13 mouse cellular contexts compared by ENCODE assay signal in the genomic region with DNA sequence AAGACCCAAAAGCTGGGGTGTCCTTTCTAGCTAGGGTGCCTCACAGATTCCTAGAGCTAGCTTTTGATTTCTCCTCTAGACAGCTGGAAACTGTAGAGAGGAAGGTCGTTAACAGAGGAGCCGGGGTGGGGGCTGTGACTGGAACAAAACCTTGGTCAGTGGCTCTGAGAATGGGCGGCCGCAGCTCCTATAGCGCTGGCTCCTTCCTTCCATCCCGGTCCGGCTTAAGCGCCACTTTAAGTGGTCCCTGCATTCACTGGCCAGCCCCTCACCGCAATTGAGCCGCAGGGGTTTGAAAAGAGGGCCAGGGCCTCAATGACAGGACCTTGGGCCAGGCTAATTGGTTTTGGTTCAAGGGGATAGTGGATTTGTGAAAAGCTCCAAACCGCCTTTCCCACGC. TPM values are rescaled to one million over a fixed set of nuclear protein-coding genes. Genes with fewer than 3 reads are reported as not detected.
A peak's percentile ranks its signal among the peaks of the same experiment; 100 is the strongest.
DNase-seq lines count a peak whose midpoint lies in the region; ATAC-seq lines count a peak whose summit lies in the region.
"Had no signal": no experiment of that assay in that cellular context is flagged by ENCODE, and none has a peak within 500 bp of the region (broad histone marks: within the 10 kb centered on the region; RNA-seq: fewer than 3 reads in every experiment).

No protein-coding gene starts in this region.

- H3K4me1 ChIP-seq in forebrain, embryonic 10.5 days, result peaks cover 95% of the 10 kb centered on the region
- H3K4me1 ChIP-seq in hindbrain, embryonic 15.5 days (replicated peaks), result peaks cover 74% of the 10 kb centered on the region
- H3K4me1 ChIP-seq in neural tube, embryonic 13.5 days (replicated peaks), result peaks cover 81% of the 10 kb centered on the region

- peak; percentile 48 for DNase-seq in embryo, embryonic 10.5 days (ENCODE audit: low spot score)
- DNase-seq in embryo, embryonic 10 days (ENCODE audit: low spot score), result no peak
- peak; percentile 70 for DNase-seq in forebrain, embryonic 10.5 days (ENCODE audit: extremely low spot score, low spot score)
- no peak for DNase-seq in lung, postnatal 36 days
- no peak for DNase-seq in adrenal gland, adult 18-20 months (ENCODE audit: low spot score in 2 of 2)
- DNase-seq: kidney, adult 18-20 months; lung, embryonic 14.5 days; right cerebral cortex, adult 18-20 months; thymus, postnatal 36 days had no signal

- H3K9me3 ChIP-seq in forebrain, embryonic 10.5 days, result no peaks in the 10 kb centered on the region
- H3K9me3 ChIP-seq in hindbrain, embryonic 15.5 days, result no peaks in the 10 kb centered on the region
- H3K9me3 ChIP-seq in neural tube, embryonic 13.5 days, result no peaks in the 10 kb centered on the region
- H3K9me3 ChIP-seq: limb, embryonic 13.5 days had no signal

- H3K4me2 ChIP-seq in hindbrain, embryonic 15.5 days, result peak overlapping the region; percentile 87
- peak overlapping the region; percentile 89 for H3K4me2 ChIP-seq in neural tube, embryonic 13.5 days
- H3K4me2 ChIP-seq: lung, embryonic 14.5 days had no signal

- H3K9ac ChIP-seq in hindbrain, embryonic 15.5 days, result peak overlapping the region; percentile 99
- peak overlapping the region; percentile 100 for H3K9ac ChIP-seq in neural tube, embryonic 13.5 days
- H3K9ac ChIP-seq: limb, embryonic 13.5 days; lung, embryonic 14.5 days had no signal

- peaks cover 87% of the 10 kb centered on the region for H3K36me3 ChIP-seq in forebrain, embryonic 10.5 days (replicated peaks)
- H3K36me3 ChIP-seq in hindbrain, embryonic 15.5 days, result no peaks in the 10 kb centered on the region
- peaks cover 25% of the 10 kb centered on the region for H3K36me3 ChIP-seq in neural tube, embryonic 13.5 days
- H3K36me3 ChIP-seq: limb, embryonic 13.5 days had no signal

- peaks cover 100% of the 10 kb centered on the region for H3K27me3 ChIP-seq in forebrain, embryonic 10.5 days (ENCODE audit: poor library complexity, severe bottlenecking)
- no peaks in the 10 kb centered on the region for H3K27me3 ChIP-seq in hindbrain, embryonic 15.5 days
- peaks cover 58% of the 10 kb centered on the region for H3K27me3 ChIP-seq in neural tube, embryonic 13.5 days

- under 1% methylated on average over 12 of the region's 12 CpGs for WGBS in forebrain, embryonic 10.5 days
- 13% methylated on average over 12 of the region's 12 CpGs for WGBS in hindbrain, embryonic 15.5 days
- 4% methylated on average over 12 of the region's 12 CpGs for WGBS in neural tube, embryonic 13.5 days

- H3K4me3 ChIP-seq in forebrain, embryonic 10.5 days, result peak overlapping the region; percentile 86
- H3K4me3 ChIP-seq in hindbrain, embryonic 15.5 days, result peak overlapping the region; percentile 90
- H3K4me3 ChIP-seq in neural tube, embryonic 13.5 days, result peak overlapping the region; percentile 89
- H3K4me3 ChIP-seq: limb, embryonic 13.5 days had no signal

- H3K27ac ChIP-seq in forebrain, embryonic 10.5 days, result peak overlapping the region; percentile 98
- peak overlapping the region; percentile 97 for H3K27ac ChIP-seq in hindbrain, embryonic 15.5 days (replicated peaks)
- H3K27ac ChIP-seq in neural tube, embryonic 13.5 days (replicated peaks), result peak overlapping the region; percentile 99
- H3K27ac ChIP-seq: limb, embryonic 13.5 days had no signal

- no peak for ATAC-seq in hindbrain, embryonic 15.5 days (ENCODE audit: low FRiP score, low read depth)
- ATAC-seq in neural tube, embryonic 13.5 days (ENCODE audit: low read depth), result no peak
- no peak for ATAC-seq in megakaryocyte progenitor cell, adult 5-6 weeks (replicated peaks; ENCODE audit: poor library complexity)

RNA-seq across cellular contexts. Expression of gene Polg, which starts 43.5 kb away (rescaled TPM):
- polyA plus RNA-seq in forebrain, embryonic 10.5 days (2016; fragmentation: Nextera tagmentation; extraction: Ambion mirVana), result 42.1 and 46.4 TPM in 2 replicates
- polyA plus RNA-seq in hindbrain, embryonic 15.5 days (2015; fragmentation: Nextera tagmentation; extraction: Ambion mirVana), result 26.5 and 27.0 TPM in 2 replicates
- polyA plus RNA-seq in neural tube, embryonic 13.5 days (2015; fragmentation: Nextera tagmentation; extraction: Ambion mirVana), result 28.2 and 28.6 TPM in 2 replicates
- 21.2 and 22.5 TPM in 2 replicates for total RNA-seq in megakaryocyte progenitor cell, adult 5-6 weeks (2015)
- 41.3 and 52.0 TPM in 2 replicates for total RNA-seq in megakaryocyte progenitor cell, adult 5-6 weeks (2017)
- total RNA-seq in adrenal gland, adult 18-20 months (2021), result 10 to 100 TPM; 63.5 to 79.3 TPM

Comparison
In these comparisons a context has a peak if more than half of its experiments do, and no peak if none do; other contexts are left out.
1. DNase-seq: peak in embryo, embryonic 10.5 days (single experiment) and forebrain, embryonic 10.5 days (single experiment); none in embryo, embryonic 10 days (single experiment), lung, postnatal 36 days (single experiment) and adrenal gland, adult 18-20 months (0 of 2).
2. Peak in every context shown above with its lines, with median percentiles within 50 percentile points of each other: H3K27ac ChIP-seq and H3K4me3 ChIP-seq.